Comparison of ENCODE assay signal across 8 mouse cellular contexts in genomic region chr8:11634331-11635011, GRCm38 (mm10). TPM values are rescaled to one million over a fixed set of nuclear protein-coding genes. Genes with fewer than 3 reads are reported as not detected.
DNase-seq lines count a peak whose midpoint lies in the region; ATAC-seq and TF ChIP-seq lines count a peak whose summit lies in the region.

No protein-coding gene starts in this region.

- peaks cover 25% of the 10 kb centered on the region for H3K36me3 ChIP-seq in lung, embryonic 14.5 days (ENCODE audit: insufficient read depth)
- H3K36me3 ChIP-seq in hindbrain, embryonic 12.5 days: peaks cover 27% of the 10 kb centered on the region
- H3K36me3 ChIP-seq in midbrain, embryonic 10.5 days: peaks cover 42% of the 10 kb centered on the region

- peak; percentile 23 for DNase-seq in lung, embryonic 14.5 days
- no peak for DNase-seq in lung, postnatal 4 days
- peak; percentile 22 for DNase-seq in c-Kit-positive CD71-negative TER-119-negative erythroid progenitor cells, embryonic 14.5 days (ENCODE audit: low read depth)
- no peak for DNase-seq in midbrain, embryonic 10.5 days (ENCODE audit: low spot score)
- DNase-seq in testis, postnatal 10 days (ENCODE audit: low spot score): no peak
- no peak for DNase-seq in spleen, postnatal 10 days (ENCODE audit: low spot score in 2 of 2)
- no peak for DNase-seq in left cerebral cortex, postnatal 36 days (ENCODE audit: low spot score in 2 of 2)

- peak; percentile 4; the same call in 1 of the 2 replicates for ATAC-seq in lung, embryonic 14.5 days (ENCODE audit: insufficient read depth)
- ATAC-seq in hindbrain, embryonic 12.5 days (ENCODE audit: low FRiP score): peak; percentile 38

- WGBS in lung, embryonic 14.5 days: under 1% methylated on average over 39 of the region's 39 CpGs
- under 1% methylated on average over 39 of the region's 39 CpGs for WGBS in hindbrain, embryonic 12.5 days
- under 1% methylated on average over 39 of the region's 39 CpGs for WGBS in midbrain, embryonic 10.5 days

- peak overlapping the region; percentile 95 for H3K4me3 ChIP-seq in lung, embryonic 14.5 days (ENCODE audit: low read depth, low read length)
- peak overlapping the region; percentile 90 for H3K4me3 ChIP-seq in hindbrain, embryonic 12.5 days
- peak overlapping the region; percentile 95 for H3K4me3 ChIP-seq in midbrain, embryonic 10.5 days

- H3K27me3 ChIP-seq in lung, embryonic 14.5 days (ENCODE audit: insufficient read depth, low read length): no peaks in the 10 kb centered on the region
- no peaks in the 10 kb centered on the region for H3K27me3 ChIP-seq in hindbrain, embryonic 12.5 days
- no peaks in the 10 kb centered on the region for H3K27me3 ChIP-seq in midbrain, embryonic 10.5 days (ENCODE audit: low read depth, poor library complexity, severe bottlenecking)

- TF ChIP-seq CTCF in lung, embryonic 14.5 days (IDR thresholded peaks at IDR 0.05; ENCODE audit: low read depth): no peak

- H3K9me3 ChIP-seq in lung, embryonic 14.5 days (ENCODE audit: low read depth, low read length): no peaks in the 10 kb centered on the region
- H3K9me3 ChIP-seq in hindbrain, embryonic 12.5 days (replicated peaks): no peaks in the 10 kb centered on the region
- H3K9me3 ChIP-seq in midbrain, embryonic 10.5 days (replicated peaks): no peaks in the 10 kb centered on the region

- H3K4me2 ChIP-seq in lung, embryonic 14.5 days: peak overlapping the region; percentile 68
- peak overlapping the region; percentile 91 for H3K4me2 ChIP-seq in hindbrain, embryonic 12.5 days (replicated peaks)

- intact Hi-C loops in left cerebral cortex, postnatal 36 days (cut with DNase I): loop anchor here (2.0 kb wide), 2 partner anchors 66 to 78 kb away; partner anchors contain the start of gene 1700016D06Rik

- H3K9ac ChIP-seq in lung, embryonic 14.5 days: peak overlapping the region; percentile 84
- peak overlapping the region; percentile 96 for H3K9ac ChIP-seq in hindbrain, embryonic 12.5 days

- peaks cover 16% of the 10 kb centered on the region for H3K4me1 ChIP-seq in lung, embryonic 14.5 days (ENCODE audit: insufficient read depth)
- peaks cover 33% of the 10 kb centered on the region for H3K4me1 ChIP-seq in hindbrain, embryonic 12.5 days
- peaks cover 36% of the 10 kb centered on the region for H3K4me1 ChIP-seq in midbrain, embryonic 10.5 days

- H3K27ac ChIP-seq in lung, embryonic 14.5 days (ENCODE audit: low read depth): peak overlapping the region; percentile 96; the same call in 1 of the 2 replicates
- H3K27ac ChIP-seq in hindbrain, embryonic 12.5 days: peak overlapping the region; percentile 99; the same call in 1 of the 2 replicates
- peak overlapping the region; percentile 100 for H3K27ac ChIP-seq in midbrain, embryonic 10.5 days (replicated peaks)

RNA-seq across cellular contexts. Expression of gene Ankrd10, which starts 1.1 kb away (rescaled TPM):
- polyA plus RNA-seq in lung, embryonic 14.5 days (2014; fragmentation: Nextera tagmentation; extraction: Ambion mirVana): 91.5 and 98.2 TPM in 2 replicates
- polyA plus RNA-seq in hindbrain, embryonic 12.5 days (2016; fragmentation: Nextera tagmentation; extraction: Ambion mirVana): 99.9 and 110 TPM in 2 replicates
- 99.9 and 103 TPM in 2 replicates for polyA plus RNA-seq in midbrain, embryonic 10.5 days (2016; fragmentation: Nextera tagmentation; extraction: Ambion mirVana)
- 10 to 100 TPM; 36.6 to 59.2 TPM for total RNA-seq in left cerebral cortex, postnatal 36 days (2021)

Comparison
In these comparisons a context has a peak if more than half of its experiments do, and no peak if none do; other contexts are left out.
1. DNase-seq: peak in lung, embryonic 14.5 days (single experiment) and c-Kit-positive CD71-negative TER-119-negative erythroid progenitor cells, embryonic 14.5 days (single experiment); none in lung, postnatal 4 days (0 of 2), midbrain, embryonic 10.5 days (single experiment), testis, postnatal 10 days (single experiment), spleen, postnatal 10 days (0 of 2) and left cerebral cortex, postnatal 36 days (0 of 2).
2. Peak in every context shown above with its lines, with median percentiles within 50 percentile points of each other: H3K27ac ChIP-seq and H3K4me3 ChIP-seq.